Mouse (Mus musculus) erythroblast, embryonic 14.5 days (primary cell): ENCODE data around the gene Smchd1. TPM values are rescaled to one million over a fixed set of nuclear protein-coding genes. Genes with fewer than 3 reads are reported as not detected.
"Not testable (repeated sequence)": the region's sequence is repeated elsewhere in the genome, so short reads cannot be mapped to it uniquely, and the experiment has no call there.

Experiments used
- H3K27me3 ChIP-seq: 2 replicates; pipeline ENCODE4 v1.6.1; 2012; ENCODE audit warnings: inconsistent platforms; ENCODE audit not compliant: control insufficient read depth
- H3K36me3 ChIP-seq: 2 replicates; pipeline ENCODE4 v1.6.1; 2012; ENCODE audit warnings: mild to moderate bottlenecking, inconsistent platforms; ENCODE audit not compliant: control insufficient read depth
- H3K4me1 ChIP-seq: 2 replicates; pipeline ENCODE4 v1.6.1; 2012; ENCODE audit warnings: inconsistent platforms; ENCODE audit not compliant: control insufficient read depth
- H3K4me3 ChIP-seq: replicated peaks from 2 replicates; pipeline ENCODE3; 2012; ENCODE audit warnings: moderate library complexity, mild to moderate bottlenecking, inconsistent platforms
- H3K9me3 ChIP-seq: 2 replicates; pipeline ENCODE4 v1.6.1; 2012; ENCODE audit warnings: low read length, inconsistent platforms, mixed read lengths; ENCODE audit not compliant: control insufficient read depth
- GATA1 ChIP-seq: IDR thresholded peaks from 2 replicates; pipeline ENCODE4 v1.6.1; 2012; ENCODE audit warnings: low read length, inconsistent platforms, mixed read lengths
- TAL1 ChIP-seq: IDR thresholded peaks from 3 replicates; pipeline ENCODE4 v1.6.1; 2012; ENCODE audit warnings: low read length, inconsistent platforms, mixed read lengths
- polyA plus RNA-seq: library from polyadenylated mRNA; stranded (reverse); fragments of >175 nt; gene quantifications from 2 replicates; pipeline ENCODE4 v1.2.3, GENCODE M21; 2012

The Smchd1 gene
- polyA plus RNA-seq, 1 experiment, result 0.27 TPM

- Histone ChIP-seq H3K27me3 (no peaks in the 10 kb centered on the region), H3K36me3 (peaks cover 54% of the 10 kb centered on the region), H3K4me3 (no peak overlapping the region), H3K4me1 (no peaks in the 10 kb centered on the region), H3K9me3 (no peaks in the 10 kb centered on the region)
- TF ChIP-seq TAL1 (no peak), GATA1 (no peak)
Measured at GRCm38 (mm10) chr17:71380346-71380745, 94.8 kb downstream of the Smchd1 start.

GRCm38 (mm10) chr17:71377901-71378300 lies 97.2 kb downstream of the Smchd1 start:
- no peak for TF ChIP-seq GATA1
- TF ChIP-seq TAL1, result no peak
- Histone ChIP-seq H3K36me3 (peaks cover 74% of the 10 kb centered on the region), H3K9me3 (no peaks in the 10 kb centered on the region), H3K4me1 (no peaks in the 10 kb centered on the region), H3K27me3 (no peaks in the 10 kb centered on the region), H3K4me3 (no peak overlapping the region)

GRCm38 (mm10) chr17:71355526-71355925 lies 119.6 kb downstream of the Smchd1 start:
- no peak for TF ChIP-seq GATA1
- no peak for TF ChIP-seq TAL1
- H3K4me1 ChIP-seq, result no peaks in the 10 kb centered on the region
- no peaks in the 10 kb centered on the region for H3K9me3 ChIP-seq
- H3K4me3 ChIP-seq, result no peak overlapping the region
- no peaks in the 10 kb centered on the region for H3K27me3 ChIP-seq
- H3K36me3 ChIP-seq, result peaks cover 85% of the 10 kb centered on the region

GRCm38 (mm10) chr17:71354205-71354604 lies 120.9 kb downstream of the Smchd1 start:
- no peak overlapping the region for H3K4me3 ChIP-seq
- no peak for TF ChIP-seq GATA1
- TF ChIP-seq TAL1, result no peak
- no peaks in the 10 kb centered on the region for H3K9me3 ChIP-seq
- H3K27me3 ChIP-seq, result no peaks in the 10 kb centered on the region
- H3K4me1 ChIP-seq, result no peaks in the 10 kb centered on the region
- H3K36me3 ChIP-seq, result peaks cover 83% of the 10 kb centered on the region

- no peaks in the 10 kb centered on the region for H3K4me1 ChIP-seq
- no peaks in the 10 kb centered on the region for H3K9me3 ChIP-seq
- no peak overlapping the region for H3K4me3 ChIP-seq
- TF ChIP-seq GATA1, result no peak
- no peak for TF ChIP-seq TAL1
- H3K27me3 ChIP-seq, result no peaks in the 10 kb centered on the region
- H3K36me3 ChIP-seq, result peaks cover 94% of the 10 kb centered on the region
Measured at GRCm38 (mm10) chr17:71348188-71348587, 127.0 kb downstream of the Smchd1 start.

GRCm38 (mm10) chr17:71342006-71342405 lies 133.1 kb downstream of the Smchd1 start:
- no peak for TF ChIP-seq TAL1
- no peak for TF ChIP-seq GATA1
- H3K36me3 ChIP-seq, result peaks cover 37% of the 10 kb centered on the region
- no peaks in the 10 kb centered on the region for H3K27me3 ChIP-seq
- no peak overlapping the region for H3K4me3 ChIP-seq
- no peaks in the 10 kb centered on the region; the same call in 1 of the 2 replicates for H3K4me1 ChIP-seq
- no peaks in the 10 kb centered on the region for H3K9me3 ChIP-seq

GRCm38 (mm10) chr17:71338627-71339026 lies 136.5 kb downstream of the Smchd1 start:
- Histone ChIP-seq H3K4me1 (no peaks in the 10 kb centered on the region; the same call in none of the 2 replicates), H3K36me3 (peaks cover 7% of the 10 kb centered on the region), H3K4me3 (no peak overlapping the region), H3K27me3 (no peaks in the 10 kb centered on the region; the same call in 1 of the 2 replicates), H3K9me3 (no peaks in the 10 kb centered on the region)
- TF ChIP-seq TAL1, result no peak

GRCm38 (mm10) chr17:71337546-71337945 lies 137.6 kb downstream of the Smchd1 start:
- Histone ChIP-seq H3K36me3 (peaks cover 2% of the 10 kb centered on the region; the same call in 1 of the 2 replicates), H3K9me3 (no peaks in the 10 kb centered on the region), H3K4me3 (no peak overlapping the region), H3K27me3 (peaks cover 2% of the 10 kb centered on the region; the same call in 1 of the 2 replicates), H3K4me1 (no peaks in the 10 kb centered on the region; the same call in none of the 2 replicates)
- TF ChIP-seq TAL1, result no peak
- no peak for TF ChIP-seq GATA1

- TF ChIP-seq TAL1, result no peak
- no peak for TF ChIP-seq GATA1
- no peaks in the 10 kb centered on the region for H3K36me3 ChIP-seq
- peaks cover 8% of the 10 kb centered on the region for H3K27me3 ChIP-seq
- H3K9me3 ChIP-seq, result no peaks in the 10 kb centered on the region
- H3K4me1 ChIP-seq, result no peaks in the 10 kb centered on the region; the same call in none of the 2 replicates
- H3K4me3 ChIP-seq, result no peak overlapping the region
Measured at GRCm38 (mm10) chr17:71336421-71336820, 138.7 kb downstream of the Smchd1 start.

- TF ChIP-seq GATA1 (no peak), TAL1 (no peak)
- H3K4me3 ChIP-seq, result no peak overlapping the region
- H3K36me3 ChIP-seq, result no peaks in the 10 kb centered on the region
- H3K4me1 ChIP-seq, result no peaks in the 10 kb centered on the region; the same call in none of the 2 replicates
- peaks cover 16% of the 10 kb centered on the region for H3K27me3 ChIP-seq
- no peaks in the 10 kb centered on the region for H3K9me3 ChIP-seq
Measured at GRCm38 (mm10) chr17:71332298-71332697, 142.8 kb downstream of the Smchd1 start.

- H3K4me3 ChIP-seq, H3K4me1 ChIP-seq, H3K9me3 ChIP-seq, H3K36me3 ChIP-seq, H3K27me3 ChIP-seq: not testable (repeated sequence)
Measured at GRCm38 (mm10) chr17:71320731-71321130, 154.4 kb downstream of the Smchd1 start.
